Mouse (Mus musculus): ENCODE data around the gene Stim2. TPM values are rescaled to one million over a fixed set of nuclear protein-coding genes. Genes with fewer than 3 reads are reported as not detected.

The Stim2 gene
- polyA plus RNA-seq (2015; fragmentation: Nextera tagmentation; extraction: Ambion mirVana) = 29.3 and 29.4 TPM in 2 replicates

GRCm38 (mm10) chr5:53998146-53998742, at the start of gene Stim2:
Gene Stim2, plus strand, starts transcription at chr5:53998499.
- Histone ChIP-seq H3K27me3 (no peaks in the 10 kb centered on the region), H3K27ac (replicated peaks) (peak within 1 kb of the TSS; percentile 96), H3K4me3 (peak within 1 kb of the TSS; percentile 98), H3K4me1 (replicated peaks) (peaks cover 38% of the 10 kb centered on the region), H3K9ac (peak within 1 kb of the TSS; percentile 92), H3K9me3 (no peaks in the 10 kb centered on the region), H3K4me2 (peak within 1 kb of the TSS; percentile 73), H3K36me3 (no peaks in the 10 kb centered on the region)
- 0% methylated on average over 41 of the region's 71 CpGs for WGBS
- ATAC-seq (ENCODE audit: low FRiP score, low read depth) = peak; percentile 96

DNA sequence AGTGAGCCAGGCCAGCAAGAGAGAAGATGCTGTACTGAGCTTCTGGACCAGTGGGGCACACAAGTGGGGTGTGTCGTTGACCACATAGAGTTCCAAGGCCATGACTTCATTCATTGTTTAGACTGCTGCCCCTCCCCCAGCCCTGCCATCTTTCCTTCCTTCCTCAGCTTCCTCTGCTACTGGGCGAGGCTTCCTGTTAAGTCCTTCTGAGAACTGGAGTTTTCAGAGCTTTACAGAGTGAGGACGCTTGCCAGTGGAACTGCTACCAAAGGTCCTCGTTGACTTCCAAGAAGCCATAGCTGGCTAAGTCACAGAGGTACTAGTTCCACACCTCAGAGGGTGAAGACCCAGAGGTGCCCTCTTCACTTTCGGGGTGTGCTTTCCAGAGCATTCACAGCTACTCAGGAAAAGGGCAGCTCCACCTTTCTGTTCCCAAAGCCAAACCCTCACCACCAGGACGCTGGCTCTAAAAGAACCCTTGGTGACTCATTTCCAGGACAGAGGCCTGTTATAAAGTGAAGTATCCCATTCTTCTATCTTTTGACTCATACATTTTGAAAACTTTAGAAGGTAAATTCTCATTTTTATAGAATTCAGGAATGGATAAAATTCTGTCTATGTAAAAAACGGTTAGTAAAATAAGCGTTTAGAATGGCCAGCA, 49.6 kb upstream of the Stim2 start:
- WGBS = 93% methylated on average over 8 of the region's 8 CpGs
- ATAC-seq (ENCODE audit: low FRiP score, low read depth) = no peak

GRCm38 (mm10) chr5:53950189-53950588, 48.1 kb upstream of the Stim2 start:
- Histone ChIP-seq H3K4me2 (no peak overlapping the region), H3K9me3 (no peaks in the 10 kb centered on the region), H3K27ac (replicated peaks) (no peak overlapping the region), H3K4me1 (replicated peaks) (peaks cover 7% of the 10 kb centered on the region; the same call in 1 of the 2 replicates), H3K9ac (no peak overlapping the region), H3K36me3 (no peaks in the 10 kb centered on the region), H3K27me3 (no peaks in the 10 kb centered on the region), H3K4me3 (no peak overlapping the region)
- ATAC-seq (ENCODE audit: low FRiP score, low read depth) = no peak
- whole genome bisulfite sequencing = 58% methylated on average over 7 of the region's 7 CpGs

More for the DNA sequence above, 49.6 kb upstream of the Stim2 start:
- no peaks in the 10 kb centered on the region for H3K27me3 ChIP-seq
- H3K27ac ChIP-seq (replicated peaks) = no peak overlapping the region
- H3K36me3 ChIP-seq = no peaks in the 10 kb centered on the region
- H3K9ac ChIP-seq = no peak overlapping the region
- H3K4me3 ChIP-seq = no peak overlapping the region
- no peak overlapping the region for H3K4me2 ChIP-seq
- H3K4me1 ChIP-seq (replicated peaks) = peaks cover 7% of the 10 kb centered on the region; the same call in 1 of the 2 replicates
- H3K9me3 ChIP-seq = no peaks in the 10 kb centered on the region

DNA sequence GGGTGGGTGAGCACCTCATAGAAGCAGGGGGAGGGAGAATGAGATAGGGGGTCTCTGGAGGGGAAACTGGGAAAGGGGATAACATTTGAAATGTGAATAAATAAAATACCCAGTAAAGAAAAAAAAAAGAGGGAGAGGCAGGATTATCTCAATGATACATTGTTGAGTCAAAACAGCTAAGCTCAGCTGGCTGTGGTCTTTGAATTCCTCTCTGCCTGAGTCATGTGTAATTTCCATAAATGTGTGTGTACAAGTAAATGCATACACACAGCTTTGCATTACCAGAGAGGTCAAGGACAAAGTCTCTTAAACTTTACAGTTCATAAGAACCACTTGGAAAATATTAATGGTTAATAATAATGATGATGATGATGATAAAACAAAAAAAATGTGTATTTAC, 45.1 kb upstream of the Stim2 start:
- Histone ChIP-seq H3K4me2 (no peak overlapping the region), H3K4me1 (replicated peaks) (no peaks in the 10 kb centered on the region), H3K4me3 (no peak overlapping the region), H3K27me3 (no peaks in the 10 kb centered on the region), H3K9ac (no peak overlapping the region), H3K27ac (replicated peaks) (no peak overlapping the region), H3K36me3 (no peaks in the 10 kb centered on the region), H3K9me3 (no peaks in the 10 kb centered on the region)
- ATAC-seq (ENCODE audit: low FRiP score, low read depth) = no peak

DNA sequence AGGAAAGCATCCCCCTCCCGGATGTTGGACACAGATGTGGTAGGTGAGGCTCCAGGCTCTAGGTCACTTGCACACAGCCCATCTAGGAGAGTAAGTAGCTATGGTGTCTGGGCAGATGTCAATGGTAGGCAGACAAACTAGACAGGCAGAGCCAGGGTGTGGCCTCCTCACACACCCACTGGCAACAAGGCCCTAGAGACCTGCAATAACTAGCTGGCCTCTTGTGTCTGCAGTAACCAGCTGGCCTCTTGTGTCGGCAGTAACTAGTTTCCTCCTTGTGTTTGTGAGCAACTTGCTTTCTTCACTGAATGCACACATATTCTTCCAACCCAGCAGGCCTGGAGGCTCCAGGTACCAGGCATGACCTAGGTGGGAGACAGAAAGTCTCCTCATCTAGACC, 44.5 kb upstream of the Stim2 start:
- H3K4me2 ChIP-seq = no peak overlapping the region
- H3K36me3 ChIP-seq = no peaks in the 10 kb centered on the region
- ATAC-seq (ENCODE audit: low FRiP score, low read depth) = no peak
- H3K9ac ChIP-seq = no peak overlapping the region
- no peaks in the 10 kb centered on the region for H3K27me3 ChIP-seq
- no peak overlapping the region for H3K4me3 ChIP-seq
- 90% methylated on average over 2 of the region's 2 CpGs for WGBS
- H3K9me3 ChIP-seq = no peaks in the 10 kb centered on the region
- H3K4me1 ChIP-seq (replicated peaks) = no peaks in the 10 kb centered on the region
- no peak overlapping the region for H3K27ac ChIP-seq (replicated peaks)

GRCm38 (mm10) chr5:53955966-53956365, 42.3 kb upstream of the Stim2 start:
- Histone ChIP-seq H3K4me1 (replicated peaks) (no peaks in the 10 kb centered on the region), H3K4me2 (no peak overlapping the region), H3K4me3 (no peak overlapping the region), H3K36me3 (no peaks in the 10 kb centered on the region), H3K27ac (replicated peaks) (no peak overlapping the region), H3K27me3 (no peaks in the 10 kb centered on the region), H3K9me3 (no peaks in the 10 kb centered on the region), H3K9ac (no peak overlapping the region)
- ATAC-seq (ENCODE audit: low FRiP score, low read depth) = no peak
- WGBS = 85% methylated on average over 2 of the region's 2 CpGs

- H3K9ac ChIP-seq = no peak overlapping the region
- H3K9me3 ChIP-seq = no peaks in the 10 kb centered on the region
- WGBS = 82% methylated on average over 19 of the region's 19 CpGs
- no peaks in the 10 kb centered on the region for H3K4me1 ChIP-seq (replicated peaks)
- no peak overlapping the region for H3K4me3 ChIP-seq
- H3K4me2 ChIP-seq = no peak overlapping the region
- no peaks in the 10 kb centered on the region for H3K36me3 ChIP-seq
- no peaks in the 10 kb centered on the region for H3K27me3 ChIP-seq
- no peak for ATAC-seq (ENCODE audit: low FRiP score, low read depth)
- H3K27ac ChIP-seq (replicated peaks) = no peak overlapping the region
These were observed 41.6 kb upstream of the Stim2 start for GRCm38 (mm10) chr5:53956396-53957314.

- H3K4me2 ChIP-seq = no peak overlapping the region
- no peak for ATAC-seq (ENCODE audit: low FRiP score, low read depth)
- H3K27me3 ChIP-seq = no peaks in the 10 kb centered on the region
- no peaks in the 10 kb centered on the region for H3K9me3 ChIP-seq
- no peak overlapping the region for H3K27ac ChIP-seq (replicated peaks)
- no peaks in the 10 kb centered on the region for H3K36me3 ChIP-seq
- no peaks in the 10 kb centered on the region for H3K4me1 ChIP-seq (replicated peaks)
- no peak overlapping the region for H3K4me3 ChIP-seq
- H3K9ac ChIP-seq = no peak overlapping the region
- WGBS = 74% methylated on average over 6 of the region's 6 CpGs
These were observed 41.0 kb upstream of the Stim2 start for GRCm38 (mm10) chr5:53957348-53957747.

GRCm38 (mm10) chr5:53961229-53961628, 37.1 kb upstream of the Stim2 start:
- Histone ChIP-seq H3K4me1 (replicated peaks) (no peaks in the 10 kb centered on the region), H3K4me2 (no peak overlapping the region), H3K27ac (replicated peaks) (no peak overlapping the region), H3K36me3 (no peaks in the 10 kb centered on the region), H3K9me3 (no peaks in the 10 kb centered on the region), H3K27me3 (no peaks in the 10 kb centered on the region), H3K9ac (no peak overlapping the region), H3K4me3 (no peak overlapping the region)
- ATAC-seq (ENCODE audit: low FRiP score, low read depth) = no peak
- WGBS = 69% methylated on average over 5 of the region's 5 CpGs

DNA sequence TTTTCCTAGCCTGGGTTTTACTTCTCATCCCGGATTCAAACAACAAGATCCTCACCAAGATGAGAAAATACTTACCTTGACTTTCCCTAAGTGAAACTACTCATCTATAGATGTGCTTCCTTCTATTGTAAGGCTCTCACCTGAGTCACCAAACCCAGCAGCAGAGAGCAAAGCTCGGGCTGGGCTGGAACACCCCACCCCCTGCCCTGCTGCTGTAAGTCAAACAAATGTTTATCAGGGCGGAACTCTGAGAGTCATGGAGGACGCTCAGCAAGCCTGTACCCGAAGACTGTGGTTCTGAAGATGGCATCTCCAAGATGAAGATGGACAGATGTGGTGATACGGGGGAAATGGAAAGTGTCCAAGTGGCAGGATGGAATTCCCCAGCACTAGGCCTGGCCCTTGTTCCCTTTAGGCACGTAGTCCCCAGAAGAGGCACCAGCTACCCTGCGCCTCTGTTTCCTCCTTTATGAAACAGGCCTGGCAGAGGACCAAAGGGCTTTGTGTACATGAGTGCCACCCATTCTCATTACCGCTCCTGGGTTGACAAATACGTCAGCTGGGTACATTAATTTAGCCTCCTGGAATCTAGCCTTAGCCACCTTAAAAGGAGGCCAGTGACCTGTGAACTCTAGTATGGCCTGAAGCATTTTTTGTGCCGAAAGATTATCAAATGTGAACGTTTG, 36.3 kb upstream of the Stim2 start:
- Histone ChIP-seq H3K4me1 (replicated peaks) (no peaks in the 10 kb centered on the region), H3K9me3 (no peaks in the 10 kb centered on the region), H3K27me3 (no peaks in the 10 kb centered on the region), H3K27ac (replicated peaks) (no peak overlapping the region), H3K4me3 (no peak overlapping the region), H3K36me3 (no peaks in the 10 kb centered on the region), H3K4me2 (no peak overlapping the region), H3K9ac (no peak overlapping the region)
- no peak for ATAC-seq (ENCODE audit: low FRiP score, low read depth)
- 73% methylated on average over 12 of the region's 12 CpGs for WGBS

GRCm38 (mm10) chr5:53965656-53966055, 32.6 kb upstream of the Stim2 start:
- 95% methylated on average over 5 of the region's 5 CpGs for WGBS

More at GRCm38 (mm10) chr5:53965656-53966055, 32.6 kb upstream of the Stim2 start:
- H3K36me3 ChIP-seq = no peaks in the 10 kb centered on the region
- H3K27ac ChIP-seq (replicated peaks) = no peak overlapping the region
- no peaks in the 10 kb centered on the region for H3K9me3 ChIP-seq
- no peak for ATAC-seq (ENCODE audit: low FRiP score, low read depth)
- no peaks in the 10 kb centered on the region for H3K4me1 ChIP-seq (replicated peaks)
- H3K4me3 ChIP-seq = no peak overlapping the region
- no peak overlapping the region for H3K4me2 ChIP-seq
- H3K27me3 ChIP-seq = no peaks in the 10 kb centered on the region
- H3K9ac ChIP-seq = no peak overlapping the region
